Mouse (Mus musculus): Measurements from ENCODE around the gene Krt87. TPM values are rescaled to one million over a fixed set of nuclear protein-coding genes. Genes with fewer than 3 reads are reported as not detected.

Krt87 gene
- polyA plus RNA-seq, 1 experiment from 2014 or later = not detected

GRCm38 (mm10) chr15:101458361-101458930 is 19.8 kb upstream of the Krt87 start:
- no peak overlapping the region for H3K4me3 ChIP-seq
- H3K4me2 ChIP-seq = no peak overlapping the region
- H3K36me3 ChIP-seq (ENCODE audit: poor library complexity, severe bottlenecking) = no peaks in the 10 kb centered on the region
- H3K9ac ChIP-seq = no peak overlapping the region
- H3K4me1 ChIP-seq = peaks cover 9% of the 10 kb centered on the region; the same call in 1 of the 2 replicates
- H3K9me3 ChIP-seq (replicated peaks) = peaks cover 8% of the 10 kb centered on the region
- ATAC-seq = no peak
- H3K27me3 ChIP-seq = no peaks in the 10 kb centered on the region
- H3K27ac ChIP-seq = no peak overlapping the region
- WGBS = 34% methylated on average over 16 of the region's 16 CpGs

GRCm38 (mm10) chr15:101455891-101456290 is 17.3 kb upstream of the Krt87 start:
- ATAC-seq = no peak
- WGBS = 90% methylated on average over 6 of the region's 6 CpGs
- no peak overlapping the region for H3K4me3 ChIP-seq

GRCm38 (mm10) chr15:101455292-101455691 is 16.7 kb upstream of the Krt87 start:
- Histone ChIP-seq H3K4me1 (peaks cover 9% of the 10 kb centered on the region; the same call in 1 of the 2 replicates), H3K9ac (no peak overlapping the region), H3K4me3 (no peak overlapping the region), H3K9me3 (replicated peaks) (peaks cover 8% of the 10 kb centered on the region), H3K36me3 (ENCODE audit: poor library complexity, severe bottlenecking) (no peaks in the 10 kb centered on the region), H3K27me3 (no peaks in the 10 kb centered on the region), H3K4me2 (no peak overlapping the region), H3K27ac (no peak overlapping the region)
- ATAC-seq = no peak
- WGBS = 93% methylated on average over 2 of the region's 2 CpGs

More at GRCm38 (mm10) chr15:101455891-101456290, 17.3 kb upstream of the Krt87 start:
- peaks cover 9% of the 10 kb centered on the region; the same call in 1 of the 2 replicates for H3K4me1 ChIP-seq
- H3K9me3 ChIP-seq (replicated peaks) = peaks cover 8% of the 10 kb centered on the region
- H3K27ac ChIP-seq = no peak overlapping the region
- no peaks in the 10 kb centered on the region for H3K27me3 ChIP-seq
- H3K9ac ChIP-seq = no peak overlapping the region
- no peak overlapping the region for H3K4me2 ChIP-seq
- no peaks in the 10 kb centered on the region for H3K36me3 ChIP-seq (ENCODE audit: poor library complexity, severe bottlenecking)

- no peak overlapping the region for H3K9ac ChIP-seq
- no peaks in the 10 kb centered on the region for H3K36me3 ChIP-seq (ENCODE audit: poor library complexity, severe bottlenecking)
- peaks cover 8% of the 10 kb centered on the region for H3K9me3 ChIP-seq (replicated peaks)
- no peak overlapping the region for H3K4me3 ChIP-seq
- no peaks in the 10 kb centered on the region for H3K27me3 ChIP-seq
- H3K4me1 ChIP-seq = peaks cover 9% of the 10 kb centered on the region; the same call in 1 of the 2 replicates
- no peak overlapping the region for H3K4me2 ChIP-seq
- no peak overlapping the region for H3K27ac ChIP-seq
- no peak for ATAC-seq
- 91% methylated on average over 8 of the region's 8 CpGs for WGBS
Measured at GRCm38 (mm10) chr15:101454774-101455173, 16.2 kb upstream of the Krt87 start.

- H3K4me2 ChIP-seq = peak overlapping the region; percentile 27
- no peaks in the 10 kb centered on the region for H3K27me3 ChIP-seq
- peaks cover 1% of the 10 kb centered on the region; the same call in 1 of the 2 replicates for H3K4me1 ChIP-seq
- WGBS = 7% methylated on average over 13 of the region's 13 CpGs
- no peak; the same call in 1 of the 2 replicates for ATAC-seq
- no peak overlapping the region for H3K4me3 ChIP-seq
- H3K36me3 ChIP-seq (ENCODE audit: poor library complexity, severe bottlenecking) = no peaks in the 10 kb centered on the region
- no peak overlapping the region for H3K27ac ChIP-seq
- no peak overlapping the region for H3K9ac ChIP-seq
- H3K9me3 ChIP-seq (replicated peaks) = peaks cover 8% of the 10 kb centered on the region
Measured at GRCm38 (mm10) chr15:101453093-101453736, 14.6 kb upstream of the Krt87 start.

GRCm38 (mm10) chr15:101447444-101447843 is 8.8 kb upstream of the Krt87 start, which contains the start of gene Krt88:
Krt88 (plus strand) TSS chr15:101447744.
- Histone ChIP-seq H3K9ac (no peak within 1 kb of the TSS), H3K4me3 (no peak within 1 kb of the TSS), H3K27me3 (no peaks in the 10 kb centered on the region), H3K27ac (no peak within 1 kb of the TSS), H3K9me3 (replicated peaks) (no peaks in the 10 kb centered on the region), H3K36me3 (ENCODE audit: poor library complexity, severe bottlenecking) (no peaks in the 10 kb centered on the region), H3K4me1 (0 out of 2 replicates have a peak, but pooled peaks cover 4% of the 10 kb centered on the region), H3K4me2 (no peak within 1 kb of the TSS)
- no peak for ATAC-seq
- WGBS = 79% methylated on average over 2 of the region's 2 CpGs

GRCm38 (mm10) chr15:101446572-101446971 is 8.0 kb upstream of the Krt87 start:
- H3K9ac ChIP-seq = no peak overlapping the region
- no peaks in the 10 kb centered on the region for H3K36me3 ChIP-seq (ENCODE audit: poor library complexity, severe bottlenecking)
- H3K4me1 ChIP-seq = 0 out of 2 replicates have a peak, but pooled peaks cover 4% of the 10 kb centered on the region
- H3K4me2 ChIP-seq = no peak overlapping the region
- ATAC-seq = no peak
- H3K27ac ChIP-seq = no peak overlapping the region
- 67% methylated on average over 11 of the region's 11 CpGs for WGBS
- H3K4me3 ChIP-seq = no peak overlapping the region
- H3K27me3 ChIP-seq = no peaks in the 10 kb centered on the region
- H3K9me3 ChIP-seq (replicated peaks) = no peaks in the 10 kb centered on the region

GRCm38 (mm10) chr15:101440837-101441236 is 2.2 kb upstream of the Krt87 start:
- Histone ChIP-seq H3K36me3 (ENCODE audit: poor library complexity, severe bottlenecking) (no peaks in the 10 kb centered on the region), H3K4me2 (no peak overlapping the region), H3K9me3 (replicated peaks) (no peaks in the 10 kb centered on the region), H3K4me3 (no peak overlapping the region), H3K9ac (no peak overlapping the region), H3K27ac (no peak overlapping the region), H3K4me1 (peaks cover 7% of the 10 kb centered on the region), H3K27me3 (peaks cover 36% of the 10 kb centered on the region)
- 78% methylated on average over 4 of the region's 4 CpGs for WGBS
- ATAC-seq = no peak

GRCm38 (mm10) chr15:101436611-101437010 is 2.0 kb downstream of the Krt87 start:
- Histone ChIP-seq H3K4me2 (no peak overlapping the region), H3K36me3 (ENCODE audit: poor library complexity, severe bottlenecking) (no peaks in the 10 kb centered on the region), H3K27ac (no peak overlapping the region), H3K9ac (no peak overlapping the region), H3K4me1 (peaks cover 7% of the 10 kb centered on the region), H3K9me3 (replicated peaks) (no peaks in the 10 kb centered on the region), H3K27me3 (peaks cover 36% of the 10 kb centered on the region), H3K4me3 (no peak overlapping the region)
- ATAC-seq = no peak
- 96% methylated on average over 7 of the region's 7 CpGs for WGBS

- no peaks in the 10 kb centered on the region for H3K27me3 ChIP-seq
- H3K9ac ChIP-seq = no peak overlapping the region
- 22% methylated on average over 5 of the region's 5 CpGs for WGBS
- H3K4me2 ChIP-seq = no peak overlapping the region
- no peak for ATAC-seq
- no peaks in the 10 kb centered on the region for H3K4me1 ChIP-seq
- H3K4me3 ChIP-seq = no peak overlapping the region
- no peak overlapping the region for H3K27ac ChIP-seq
- H3K36me3 ChIP-seq (ENCODE audit: poor library complexity, severe bottlenecking) = no peaks in the 10 kb centered on the region
- H3K9me3 ChIP-seq (replicated peaks) = no peaks in the 10 kb centered on the region
Measured at GRCm38 (mm10) chr15:101424914-101425313, 13.7 kb downstream of the Krt87 start.

GRCm38 (mm10) chr15:101420903-101421302 is 17.7 kb downstream of the Krt87 start:
- Histone ChIP-seq H3K27ac (no peak overlapping the region), H3K9ac (no peak overlapping the region), H3K4me1 (no peaks in the 10 kb centered on the region), H3K27me3 (no peaks in the 10 kb centered on the region), H3K9me3 (replicated peaks) (no peaks in the 10 kb centered on the region), H3K36me3 (ENCODE audit: poor library complexity, severe bottlenecking) (no peaks in the 10 kb centered on the region), H3K4me3 (no peak overlapping the region), H3K4me2 (no peak overlapping the region)
- ATAC-seq = no peak
- 72% methylated on average over 6 of the region's 6 CpGs for WGBS

GRCm38 (mm10) chr15:101418950-101419349 is 19.7 kb downstream of the Krt87 start:
- no peak overlapping the region for H3K4me3 ChIP-seq
- H3K9me3 ChIP-seq (replicated peaks) = no peaks in the 10 kb centered on the region
- 84% methylated on average over 4 of the region's 4 CpGs for WGBS
- no peaks in the 10 kb centered on the region for H3K36me3 ChIP-seq (ENCODE audit: poor library complexity, severe bottlenecking)
- no peak overlapping the region for H3K4me2 ChIP-seq
- ATAC-seq = no peak
- no peak overlapping the region for H3K27ac ChIP-seq
- no peaks in the 10 kb centered on the region for H3K4me1 ChIP-seq
- peaks cover 6% of the 10 kb centered on the region; the same call in 1 of the 2 replicates for H3K27me3 ChIP-seq
- no peak overlapping the region for H3K9ac ChIP-seq

Measured in forebrain, embryonic 13.5 days (tissue).